Mouse (Mus musculus): ENCODE results near the gene Adamts9. TPM values are rescaled to one million over a fixed set of nuclear protein-coding genes. Genes with fewer than 3 reads are reported as not detected.

Gene Adamts9
- total and polyA plus RNA-seq, 3 experiments, result not detected

DNA sequence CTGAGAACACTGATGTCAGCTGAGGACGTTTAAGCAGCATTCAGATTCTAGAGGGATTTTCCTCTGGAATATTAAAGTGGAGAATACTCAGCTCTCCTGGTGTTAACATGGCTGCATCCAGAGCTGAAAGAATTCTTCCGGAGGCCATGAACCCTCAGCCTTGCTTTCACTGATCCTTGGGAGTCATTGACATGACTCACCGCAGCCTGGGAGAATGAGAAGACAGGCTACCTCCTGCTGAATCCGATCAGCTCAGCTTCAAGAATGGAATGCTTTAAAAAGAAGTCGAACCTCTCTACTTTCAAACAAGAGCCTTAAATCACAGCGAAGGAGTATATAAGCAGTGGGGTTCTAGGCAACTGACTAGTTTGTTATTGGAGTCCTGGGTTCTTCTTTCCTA lies 121.3 kb downstream of the Adamts9 start:
- H3K36me3 ChIP-seq (replicated peaks in 1 of 2; ENCODE audit: control insufficient read depth in 1 of 2, insufficient read depth in 1 of 2, low read length in 1 of 2), result no peaks in the 10 kb centered on the region
- H3K27ac ChIP-seq (ENCODE audit: insufficient read depth, low read depth), result no peak overlapping the region
- H3K27me3 ChIP-seq (replicated peaks), result no peaks in the 10 kb centered on the region
- peaks cover 55% of the 10 kb centered on the region for H3K9me3 ChIP-seq (replicated peaks; ENCODE audit: low read length)
- no peak for DNase-seq (ENCODE audit: extremely low read depth)
- H3K4me3 ChIP-seq (replicated peaks in 1 of 3; ENCODE audit: low read depth in 2 of 3, low read length in 2 of 3, poor library complexity in 1 of 3), result no peak overlapping the region
- no peak overlapping the region for H3K9ac ChIP-seq (ENCODE audit: insufficient read depth, low read depth)
- no peaks in the 10 kb centered on the region for H3K79me2 ChIP-seq (replicated peaks; ENCODE audit: control insufficient read depth, extremely low read depth, insufficient read depth, poor library complexity, severe bottlenecking)
- H3K4me2 ChIP-seq (ENCODE audit: insufficient read depth, low read depth, poor library complexity, severe bottlenecking), result no peak overlapping the region
- dilution Hi-C loops (cut with MboI; ENCODE audit: extremely low pct_ligation_motif_present, extremely low pct_unique_long_range_greater_than_20kb, low sequenced_read_pairs), result no loop called here
- in situ Hi-C loops (cut with MboI; ENCODE audit: low pct_ligation_motif_present, low pct_unique_long_range_greater_than_20kb, low sequenced_read_pairs), result no loop called here
- TF ChIP-seq ZMIZ1 (IDR thresholded peaks at IDR 0.05; ENCODE audit: low read depth, low read length), result no peak
- TF ChIP-seq ZNF384 (IDR thresholded peaks at IDR 0.05; ENCODE audit: low read depth, low read length), result no peak
- TF ChIP-seq NELFE (IDR thresholded peaks at IDR 0.05; ENCODE audit: low read depth, low read length), result no peak
- TF ChIP-seq USF2 (conservative IDR thresholded peaks at IDR 0.05; ENCODE audit: low read depth, low read length), result no peak
- TF ChIP-seq HCFC1 (IDR thresholded peaks at IDR 0.05; ENCODE audit: low read depth, low read length), result no peak
- no peak for TF ChIP-seq MXI1 (IDR thresholded peaks at IDR 0.05; ENCODE audit: low read depth, low read length)
- no peak for TF ChIP-seq ELF1 (IDR thresholded peaks at IDR 0.05; ENCODE audit: low read depth, low read length)
- no peak for TF ChIP-seq GABPA (IDR thresholded peaks at IDR 0.05; ENCODE audit: insufficient replicate concordance, low read depth, low read length)
- no peak for TF ChIP-seq MAFK (IDR thresholded peaks at IDR 0.05; ENCODE audit: insufficient replicate concordance, low read length)
- TF ChIP-seq NRF1 (IDR thresholded peaks at IDR 0.05; ENCODE audit: low read depth, low read length), result no peak
- no peak for TF ChIP-seq UBTF (IDR thresholded peaks at IDR 0.05; ENCODE audit: low read depth, low read length)
- TF ChIP-seq IRF4 (IDR thresholded peaks at IDR 0.05; ENCODE audit: low read depth, low read length), result no peak
- no peaks in the 10 kb centered on the region for H3K4me1 ChIP-seq (ENCODE audit: control insufficient read depth in 1 of 2, insufficient read depth in 2 of 2)

- no peak overlapping the region for H3K4me2 ChIP-seq (ENCODE audit: insufficient read depth, low read depth, poor library complexity, severe bottlenecking)
- TF ChIP-seq HCFC1 (IDR thresholded peaks at IDR 0.05; ENCODE audit: low read depth, low read length) (no peak), NELFE (IDR thresholded peaks at IDR 0.05; ENCODE audit: low read depth, low read length) (no peak), JUND (conservative IDR thresholded peaks at IDR 0.05; ENCODE audit: low read depth, low read length) (no peak), CHD1 (IDR thresholded peaks at IDR 0.05; ENCODE audit: low read depth, low read length) (no peak), EP300 (IDR thresholded peaks at IDR 0.05; ENCODE audit: low read length) (no peak), JUN (IDR thresholded peaks at IDR 0.05; ENCODE audit: insufficient read depth, low read depth, low read length) (no peak), ELF1 (IDR thresholded peaks at IDR 0.05; ENCODE audit: low read depth, low read length) (no peak), RAD21 (IDR thresholded peaks at IDR 0.05; ENCODE audit: low read depth, low read length) (no peak), GABPA (IDR thresholded peaks at IDR 0.05; ENCODE audit: insufficient replicate concordance, low read depth, low read length) (no peak), SMC3 (IDR thresholded peaks at IDR 0.05; ENCODE audit: low read depth, low read length) (no peak), CHD2 (IDR thresholded peaks at IDR 0.05; ENCODE audit: low read length) (no peak), POLR2A (IDR thresholded peaks at IDR 0.05; ENCODE audit: low read depth, low read length) (no peak), NRF1 (IDR thresholded peaks at IDR 0.05; ENCODE audit: low read depth, low read length) (no peak), ZC3H11A (IDR thresholded peaks at IDR 0.05; ENCODE audit: low read depth, low read length) (no peak), USF1 (IDR thresholded peaks at IDR 0.05; ENCODE audit: low read depth, low read length) (no peak), ZMIZ1 (IDR thresholded peaks at IDR 0.05; ENCODE audit: low read depth, low read length) (no peak), ZKSCAN1 (IDR thresholded peaks at IDR 0.05; ENCODE audit: borderline replicate concordance, low read depth, low read length) (no peak), KAT2A (IDR thresholded peaks at IDR 0.05; ENCODE audit: insufficient replicate concordance, low read length) (no peak)
- H3K9me3 ChIP-seq (replicated peaks; ENCODE audit: low read length), result peaks cover 57% of the 10 kb centered on the region
- no peaks in the 10 kb centered on the region for H3K4me1 ChIP-seq (ENCODE audit: control insufficient read depth in 1 of 2, insufficient read depth in 2 of 2)
- no peak overlapping the region for H3K4me3 ChIP-seq (replicated peaks in 1 of 3; ENCODE audit: low read depth in 2 of 3, low read length in 2 of 3, poor library complexity in 1 of 3)
- no peaks in the 10 kb centered on the region for H3K79me2 ChIP-seq (replicated peaks; ENCODE audit: control insufficient read depth, extremely low read depth, insufficient read depth, poor library complexity, severe bottlenecking)
- no peak overlapping the region for H3K27ac ChIP-seq (ENCODE audit: insufficient read depth, low read depth)
- in situ Hi-C loops (cut with MboI; ENCODE audit: low pct_ligation_motif_present, low pct_unique_long_range_greater_than_20kb, low sequenced_read_pairs), result no loop called here
- no peaks in the 10 kb centered on the region for H3K36me3 ChIP-seq (replicated peaks in 1 of 2; ENCODE audit: control insufficient read depth in 1 of 2, insufficient read depth in 1 of 2, low read length in 1 of 2)
- dilution Hi-C loops (cut with MboI; ENCODE audit: extremely low pct_ligation_motif_present, extremely low pct_unique_long_range_greater_than_20kb, low sequenced_read_pairs), result no loop called here
- DNase-seq (ENCODE audit: extremely low read depth), result no peak
- H3K27me3 ChIP-seq (replicated peaks), result no peaks in the 10 kb centered on the region
- H3K9ac ChIP-seq (ENCODE audit: insufficient read depth, low read depth), result no peak overlapping the region
Measured at GRCm38 (mm10) chr6:92821606-92822005, 121.7 kb downstream of the Adamts9 start.
